Mouse (Mus musculus): ENCODE results near the gene Lin9. TPM values are rescaled to one million over a fixed set of nuclear protein-coding genes. Genes with fewer than 3 reads are reported as not detected.

Lin9 gene
- total RNA-seq (2023): 10.9 to 13.7 TPM (median 11.7 TPM) in 4 replicates

GRCm38 (mm10) chr1:180641137-180641517 is at the start of gene Lin9:
TSS of gene Lin9 (plus strand) at chr1:180641150.

DNA sequence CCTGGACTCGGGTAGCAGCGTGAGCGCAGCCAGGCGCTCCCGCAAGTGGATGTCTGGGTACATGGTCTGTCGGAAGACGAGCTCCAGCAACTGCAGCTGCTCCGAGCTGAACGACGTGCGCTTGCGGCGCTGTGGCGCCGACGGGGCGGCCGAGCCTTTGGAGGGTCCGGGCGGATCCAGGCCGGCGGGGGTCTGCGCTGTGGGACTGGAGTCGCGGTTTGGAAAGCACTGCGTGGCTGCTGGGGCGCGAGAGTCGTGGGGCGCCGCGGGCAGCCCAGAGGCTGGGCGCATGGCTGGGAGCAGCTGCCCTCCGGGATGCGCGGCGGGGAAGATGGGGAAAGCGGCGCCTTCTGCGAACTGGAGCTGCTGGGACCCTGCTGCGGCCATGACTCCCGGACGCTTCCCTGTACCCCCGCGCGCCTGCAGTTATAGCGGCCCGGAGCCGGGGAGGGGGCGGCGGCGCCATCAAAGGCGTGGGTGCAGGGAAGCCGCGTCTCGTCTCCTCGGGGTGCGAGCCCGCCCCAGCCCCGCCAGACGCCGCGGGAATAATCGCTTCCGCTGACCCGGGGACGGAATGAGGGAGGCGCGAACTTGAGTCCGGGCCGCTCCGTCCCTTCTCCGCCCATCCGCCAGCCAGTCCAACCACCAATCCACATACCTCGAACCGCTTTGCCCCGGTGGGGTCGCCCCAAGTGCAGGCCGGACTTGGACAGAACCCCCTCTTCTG is 55.8 kb downstream of the Lin9 start, which contains the start of gene Mixl1:
Gene Mixl1, minus strand, starts transcription at position 409 of the 727 bp plus-strand sequence.

GRCm38 (mm10) chr1:180725704-180726179 is 84.8 kb downstream of the Lin9 start, which contains the start of gene Acbd3:
TSS of gene Acbd3 (plus strand) at chr1:180726043.

Other genes with a start within 250 kb of the Lin9 start
- 2.9 to 4.8 TPM (median 3.4 TPM) in 4 replicates for gene Stum, start 157.6 kb upstream of the Lin9 start, total RNA-seq (2023)
- 233 to 273 TPM (median 242 TPM) in 4 replicates for gene Parp1, start 72.2 kb upstream of the Lin9 start, total RNA-seq (2023)
- not detected in 4 replicates for gene Mixl1, start 55.9 kb downstream of the Lin9 start, total RNA-seq (2023)
- 53.9 to 59.1 TPM (median 56.4 TPM) in 4 replicates for gene Acbd3, start 84.9 kb downstream of the Lin9 start, total RNA-seq (2023)
- gene H3f3a, start 172.8 kb downstream of the Lin9 start, total RNA-seq (2023): 1,833 to 2,037 TPM (median 1,886 TPM) in 4 replicates
- gene Sde2, start 210.0 kb downstream of the Lin9 start, total RNA-seq (2023): 74.7 to 87.0 TPM (median 79.5 TPM) in 4 replicates

All from B cell, adult 62 days (primary cell).